Comparison of ENCODE assay signal across 9 mouse cellular contexts in the genomic region with DNA sequence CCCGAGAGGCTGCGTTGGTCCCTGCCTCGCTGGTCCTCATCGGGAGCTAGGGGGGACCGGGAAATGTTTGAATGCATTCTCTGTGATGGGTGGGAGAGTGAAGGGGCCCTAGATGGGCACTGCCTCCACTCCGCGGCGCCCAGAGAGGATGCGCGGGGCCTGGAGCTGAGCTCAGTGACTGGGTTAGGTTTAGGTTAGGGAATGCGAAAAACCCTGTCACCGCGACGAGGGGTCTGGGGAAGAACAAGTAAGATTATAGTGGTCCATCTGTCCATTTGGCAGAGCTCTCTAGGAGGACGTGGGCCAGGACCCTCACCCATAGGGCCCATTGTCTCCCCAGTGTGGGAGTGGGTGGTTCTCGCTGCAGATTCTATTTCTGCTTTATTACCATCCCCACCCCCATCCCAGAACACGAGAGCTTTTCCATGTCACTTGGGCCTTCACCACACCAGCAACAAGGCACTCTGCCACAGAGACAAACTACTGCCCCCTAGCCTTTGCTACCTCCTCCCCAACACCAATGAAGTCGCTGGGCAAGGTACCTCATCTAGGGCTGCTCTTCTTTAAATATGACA. TPM values are rescaled to one million over a fixed set of nuclear protein-coding genes. Genes with fewer than 3 reads are reported as not detected.
DNase-seq lines count a peak whose midpoint lies in the region; ATAC-seq lines count a peak whose summit lies in the region.
"Had no signal": no experiment of that assay in that cellular context is flagged by ENCODE, and none has a peak within 500 bp of the region (broad histone marks: within the 10 kb centered on the region; RNA-seq: fewer than 3 reads in every experiment).

No protein-coding gene starts in this region.

- WGBS in kidney, embryonic 16.5 days, result 0% methylated on average over 18 of the region's 18 CpGs
- under 1% methylated on average over 18 of the region's 18 CpGs for WGBS in hindbrain, embryonic 16.5 days
- WGBS in midbrain, embryonic 11.5 days, result 2% methylated on average over 18 of the region's 18 CpGs

- no peak overlapping the region for H3K27ac ChIP-seq in kidney, embryonic 16.5 days (ENCODE audit: low read length)
- peak overlapping the region; percentile 91 for H3K27ac ChIP-seq in hindbrain, embryonic 16.5 days (ENCODE audit: low read depth, low read length)
- no peak overlapping the region for H3K27ac ChIP-seq in midbrain, embryonic 11.5 days (ENCODE audit: low read depth, low read length)

- H3K27me3 ChIP-seq in kidney, embryonic 16.5 days (ENCODE audit: insufficient read depth, low read length), result peaks cover 30% of the 10 kb centered on the region
- no peaks in the 10 kb centered on the region; the same call in 1 of the 2 replicates for H3K27me3 ChIP-seq in hindbrain, embryonic 16.5 days (replicated peaks; ENCODE audit: control insufficient read depth, insufficient read depth, low read length)
- H3K27me3 ChIP-seq in midbrain, embryonic 11.5 days (ENCODE audit: control insufficient read depth, insufficient read depth, low read length), result peaks cover 8% of the 10 kb centered on the region

- peak; percentile 64 for ATAC-seq in kidney, embryonic 16.5 days (ENCODE audit: low FRiP score, low TSS enrichment)
- ATAC-seq in hindbrain, embryonic 16.5 days, result peak; percentile 72
- peak; percentile 64 for ATAC-seq in midbrain, embryonic 11.5 days (ENCODE audit: low FRiP score)

- peaks cover 6% of the 10 kb centered on the region; the same call in 1 of the 2 replicates for H3K4me1 ChIP-seq in kidney, embryonic 16.5 days (ENCODE audit: insufficient read depth, low read length)
- H3K4me1 ChIP-seq in hindbrain, embryonic 16.5 days (ENCODE audit: control insufficient read depth, insufficient read depth, low read depth, low read length), result peaks cover 36% of the 10 kb centered on the region
- no peaks in the 10 kb centered on the region for H3K4me1 ChIP-seq in midbrain, embryonic 11.5 days (ENCODE audit: control insufficient read depth, insufficient read depth, low read length)

- H3K9ac ChIP-seq in kidney, embryonic 16.5 days (replicated peaks; ENCODE audit: low read length), result no peak overlapping the region
- peak overlapping the region; percentile 87 for H3K9ac ChIP-seq in hindbrain, embryonic 16.5 days (ENCODE audit: low read depth, low read length)
- peak overlapping the region; percentile 62 for H3K9ac ChIP-seq in midbrain, embryonic 11.5 days (ENCODE audit: low read length)

- H3K4me2 ChIP-seq in kidney, embryonic 16.5 days (replicated peaks; ENCODE audit: low read depth, low read length), result peak overlapping the region; percentile 78
- peak overlapping the region; percentile 85 for H3K4me2 ChIP-seq in hindbrain, embryonic 16.5 days (ENCODE audit: low read length)
- peak overlapping the region; percentile 60 for H3K4me2 ChIP-seq in midbrain, embryonic 11.5 days

- H3K4me3 ChIP-seq in kidney, embryonic 16.5 days (ENCODE audit: low read length), result peak overlapping the region; percentile 46
- H3K4me3 ChIP-seq in hindbrain, embryonic 16.5 days (ENCODE audit: low read length), result peak overlapping the region; percentile 70
- H3K4me3 ChIP-seq in midbrain, embryonic 11.5 days (ENCODE audit: low read depth, low read length), result peak overlapping the region; percentile 31

- H3K36me3 ChIP-seq in kidney, embryonic 16.5 days (ENCODE audit: insufficient read depth, low read length), result no peaks in the 10 kb centered on the region
- no peaks in the 10 kb centered on the region for H3K36me3 ChIP-seq in hindbrain, embryonic 16.5 days (ENCODE audit: control insufficient read depth, insufficient read depth, low read length)
- no peaks in the 10 kb centered on the region for H3K36me3 ChIP-seq in midbrain, embryonic 11.5 days (ENCODE audit: control insufficient read depth, insufficient read depth, low read length)

- no peak for DNase-seq in kidney, postnatal 4 days
- peak; percentile 86 for DNase-seq in cerebellum, adult 9-10 months
- DNase-seq in midbrain, embryonic 11.5 days (ENCODE audit: low spot score, missing footprints), result no peak
- no peak for DNase-seq in thymus, postnatal 36 days
- no peak for DNase-seq in thymus, adult 18-20 months
- no peak for DNase-seq in lung, adult 18-20 months

- no peaks in the 10 kb centered on the region for H3K9me3 ChIP-seq in kidney, embryonic 16.5 days (ENCODE audit: low read length)
- H3K9me3 ChIP-seq in hindbrain, embryonic 16.5 days (ENCODE audit: control insufficient read depth, low read length), result no peaks in the 10 kb centered on the region
- H3K9me3 ChIP-seq in midbrain, embryonic 11.5 days (ENCODE audit: control insufficient read depth, low read length), result no peaks in the 10 kb centered on the region

RNA-seq across cellular contexts. Expression of a gene that starts 0.4 kb away (rescaled TPM):
- polyA plus RNA-seq in kidney, embryonic 16.5 days (2015; fragmentation: Nextera tagmentation; extraction: Ambion mirVana), result 0.07 and 0.18 TPM in 2 replicates
- polyA plus RNA-seq in hindbrain, embryonic 16.5 days (2015; fragmentation: Nextera tagmentation; extraction: Ambion mirVana), result 28.6 and 31.9 TPM in 2 replicates
- 4.1 and 4.8 TPM in 2 replicates for polyA plus RNA-seq in midbrain, embryonic 11.5 days (2014; fragmentation: Nextera tagmentation; extraction: Ambion mirVana)

RNA-seq across cellular contexts. Expression of a gene that starts 19.1 kb away (rescaled TPM):
- not detected in 2 replicates for polyA plus RNA-seq in kidney, embryonic 16.5 days (2015; fragmentation: Nextera tagmentation; extraction: Ambion mirVana)
- polyA plus RNA-seq in hindbrain, embryonic 16.5 days (2015; fragmentation: Nextera tagmentation; extraction: Ambion mirVana), result not detected in 2 replicates
- not detected in 2 replicates for polyA plus RNA-seq in midbrain, embryonic 11.5 days (2014; fragmentation: Nextera tagmentation; extraction: Ambion mirVana)
- polyA plus RNA-seq: large intestine, adult 2 months had no signal

RNA-seq across cellular contexts. Expression of a gene that starts 44.4 kb away (rescaled TPM):
- 0.15 TPM in 1 of 2 replicates, not detected in the other for polyA plus RNA-seq in kidney, embryonic 16.5 days (2015; fragmentation: Nextera tagmentation; extraction: Ambion mirVana)
- 0.16 and 0.25 TPM in 2 replicates for polyA plus RNA-seq in hindbrain, embryonic 16.5 days (2015; fragmentation: Nextera tagmentation; extraction: Ambion mirVana)
- polyA plus RNA-seq in midbrain, embryonic 11.5 days (2014; fragmentation: Nextera tagmentation; extraction: Ambion mirVana), result not detected in 2 replicates
- polyA plus RNA-seq: large intestine, adult 2 months had no signal
